Mouse (Mus musculus): ENCODE results near the gene Gm20388. TPM values are rescaled to one million over a fixed set of nuclear protein-coding genes. Genes with fewer than 3 reads are reported as not detected.

The Gm20388 gene
- polyA plus RNA-seq, 1 experiment: 49.7 TPM

DNA sequence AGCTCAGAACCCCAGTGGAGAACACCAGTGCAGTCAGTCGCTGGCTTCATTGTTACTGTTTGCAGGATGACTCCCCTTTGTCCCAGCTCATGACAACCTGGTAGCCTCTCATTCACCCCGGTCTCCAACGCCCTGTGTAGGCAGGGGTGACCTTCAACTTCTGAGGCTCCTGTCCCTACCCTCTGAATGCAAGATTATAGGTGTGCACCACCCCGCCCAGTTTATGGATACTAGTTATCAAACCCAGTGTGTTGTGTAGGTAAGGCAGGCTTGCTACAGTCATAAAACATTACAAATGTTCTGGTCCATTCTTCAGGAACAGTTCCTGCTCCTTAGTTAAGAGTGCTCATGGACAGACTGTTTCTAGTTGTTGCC is 3903.2 kb downstream of the Gm20388 start:
- Histone ChIP-seq H3K27me3 (replicated peaks; ENCODE audit: control insufficient read depth, insufficient read depth, low read length) (no peaks in the 10 kb centered on the region), H3K27ac (ENCODE audit: insufficient read depth, low read depth, low read length) (peak overlapping the region; percentile 24; the same call in 1 of the 2 replicates), H3K4me1 (ENCODE audit: control insufficient read depth, insufficient read depth, low read length) (peaks cover 13% of the 10 kb centered on the region; the same call in 1 of the 2 replicates), H3K36me3 (ENCODE audit: control insufficient read depth, insufficient read depth, low read length) (no peaks in the 10 kb centered on the region), H3K4me3 (ENCODE audit: insufficient read depth, low read depth, low read length) (no peak overlapping the region)
- DNase-seq: no peak
- TF ChIP-seq POLR2A (IDR thresholded peaks at IDR 0.05; ENCODE audit: low read depth, low read length) (no peak), CTCF (conservative IDR thresholded peaks at IDR 0.05; ENCODE audit: insufficient read depth, insufficient read length, low read depth, low read length) (no peak)
- WGBS: 76% methylated on average over 4 of the region's 4 CpGs

DNA sequence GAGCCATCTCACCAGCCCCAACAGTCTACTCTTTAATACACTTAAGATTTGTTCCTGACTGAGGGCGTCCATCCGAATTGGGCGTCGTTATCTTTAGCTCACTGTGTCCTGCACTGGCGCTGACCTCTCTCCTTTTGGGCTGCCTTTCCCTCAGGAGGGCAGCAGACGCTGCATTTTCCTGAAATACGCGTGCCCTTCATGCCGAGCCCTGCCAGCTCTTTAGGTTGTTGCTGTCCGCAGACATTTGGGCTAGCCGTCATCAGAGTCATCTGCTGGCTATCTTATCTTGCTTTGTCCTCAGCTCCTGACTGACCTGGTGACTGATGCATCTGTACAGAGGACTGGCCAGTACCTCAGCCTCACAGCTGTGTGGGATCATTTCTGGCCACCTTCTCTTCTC is 3904.7 kb downstream of the Gm20388 start:
- WGBS: 81% methylated on average over 11 of the region's 11 CpGs
- Histone ChIP-seq H3K4me1 (ENCODE audit: control insufficient read depth, insufficient read depth, low read length) (peaks cover 13% of the 10 kb centered on the region; the same call in 1 of the 2 replicates), H3K27me3 (replicated peaks; ENCODE audit: control insufficient read depth, insufficient read depth, low read length) (no peaks in the 10 kb centered on the region), H3K36me3 (ENCODE audit: control insufficient read depth, insufficient read depth, low read length) (no peaks in the 10 kb centered on the region), H3K27ac (ENCODE audit: insufficient read depth, low read depth, low read length) (no peak overlapping the region), H3K4me3 (ENCODE audit: insufficient read depth, low read depth, low read length) (no peak overlapping the region)
- DNase-seq: no peak
- TF ChIP-seq CTCF (conservative IDR thresholded peaks at IDR 0.05; ENCODE audit: insufficient read depth, insufficient read length, low read depth, low read length): no peak
- TF ChIP-seq POLR2A (IDR thresholded peaks at IDR 0.05; ENCODE audit: low read depth, low read length): no peak

DNA sequence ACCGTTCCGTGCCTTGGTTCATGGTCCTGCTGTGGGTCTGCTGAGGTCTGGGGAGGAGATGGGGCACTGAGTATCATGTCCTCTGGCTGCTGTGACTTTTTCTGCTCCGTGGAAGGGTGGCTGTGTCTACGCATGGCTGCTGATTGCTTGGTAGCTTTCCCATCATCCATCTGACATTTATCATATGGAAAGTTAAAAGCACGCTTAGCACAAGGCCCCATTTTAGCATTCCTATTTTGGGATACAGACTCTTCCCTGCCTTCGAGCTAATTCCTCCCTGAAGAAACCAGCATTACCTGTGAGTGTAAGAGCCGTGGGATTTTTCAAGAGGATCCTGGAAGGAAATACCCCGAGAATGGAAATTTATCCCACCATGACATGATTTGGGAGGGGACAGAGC is 3906.3 kb downstream of the Gm20388 start:
- H3K4me1 ChIP-seq (ENCODE audit: control insufficient read depth, insufficient read depth, low read length): peaks cover 19% of the 10 kb centered on the region
- no peak overlapping the region for H3K27ac ChIP-seq (ENCODE audit: insufficient read depth, low read depth, low read length)
- no peaks in the 10 kb centered on the region for H3K27me3 ChIP-seq (replicated peaks; ENCODE audit: control insufficient read depth, insufficient read depth, low read length)
- TF ChIP-seq CTCF (conservative IDR thresholded peaks at IDR 0.05; ENCODE audit: insufficient read depth, insufficient read length, low read depth, low read length) (no peak), POLR2A (IDR thresholded peaks at IDR 0.05; ENCODE audit: low read depth, low read length) (no peak)
- no peaks in the 10 kb centered on the region for H3K36me3 ChIP-seq (ENCODE audit: control insufficient read depth, insufficient read depth, low read length)
- no peak overlapping the region for H3K4me3 ChIP-seq (ENCODE audit: insufficient read depth, low read depth, low read length)
- WGBS: 76% methylated on average over 8 of the region's 8 CpGs
- DNase-seq: no peak

DNA sequence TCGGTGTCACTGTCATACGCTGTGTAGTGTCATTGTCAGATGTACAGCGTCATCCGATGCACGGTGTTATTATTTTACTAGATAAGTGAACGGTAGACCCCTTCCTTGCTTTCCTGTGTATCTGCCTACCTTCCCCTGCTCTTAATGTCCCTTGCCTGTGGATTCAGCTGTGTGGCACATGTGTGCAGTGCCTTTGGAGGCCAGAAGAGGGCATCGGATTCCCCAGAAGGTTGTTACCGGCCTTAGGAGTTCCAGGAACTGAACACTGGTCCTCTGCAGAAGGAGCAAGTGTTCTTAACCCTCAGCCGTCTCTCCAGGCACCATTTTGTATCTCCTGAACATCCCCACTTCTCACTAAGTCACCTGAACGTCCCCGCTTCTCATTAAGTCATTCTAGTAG is 3907.1 kb downstream of the Gm20388 start:
- Histone ChIP-seq H3K4me1 (ENCODE audit: control insufficient read depth, insufficient read depth, low read length) (peaks cover 22% of the 10 kb centered on the region), H3K36me3 (ENCODE audit: control insufficient read depth, insufficient read depth, low read length) (no peaks in the 10 kb centered on the region), H3K4me3 (ENCODE audit: insufficient read depth, low read depth, low read length) (no peak overlapping the region), H3K27ac (ENCODE audit: insufficient read depth, low read depth, low read length) (no peak overlapping the region), H3K27me3 (replicated peaks; ENCODE audit: control insufficient read depth, insufficient read depth, low read length) (no peaks in the 10 kb centered on the region)
- TF ChIP-seq CTCF (conservative IDR thresholded peaks at IDR 0.05; ENCODE audit: insufficient read depth, insufficient read length, low read depth, low read length) (peak; percentile 20; the same call in 1 of the 2 replicates), POLR2A (IDR thresholded peaks at IDR 0.05; ENCODE audit: low read depth, low read length) (no peak)
- 97% methylated on average over 11 of the region's 11 CpGs for WGBS
- no peak for DNase-seq

DNA sequence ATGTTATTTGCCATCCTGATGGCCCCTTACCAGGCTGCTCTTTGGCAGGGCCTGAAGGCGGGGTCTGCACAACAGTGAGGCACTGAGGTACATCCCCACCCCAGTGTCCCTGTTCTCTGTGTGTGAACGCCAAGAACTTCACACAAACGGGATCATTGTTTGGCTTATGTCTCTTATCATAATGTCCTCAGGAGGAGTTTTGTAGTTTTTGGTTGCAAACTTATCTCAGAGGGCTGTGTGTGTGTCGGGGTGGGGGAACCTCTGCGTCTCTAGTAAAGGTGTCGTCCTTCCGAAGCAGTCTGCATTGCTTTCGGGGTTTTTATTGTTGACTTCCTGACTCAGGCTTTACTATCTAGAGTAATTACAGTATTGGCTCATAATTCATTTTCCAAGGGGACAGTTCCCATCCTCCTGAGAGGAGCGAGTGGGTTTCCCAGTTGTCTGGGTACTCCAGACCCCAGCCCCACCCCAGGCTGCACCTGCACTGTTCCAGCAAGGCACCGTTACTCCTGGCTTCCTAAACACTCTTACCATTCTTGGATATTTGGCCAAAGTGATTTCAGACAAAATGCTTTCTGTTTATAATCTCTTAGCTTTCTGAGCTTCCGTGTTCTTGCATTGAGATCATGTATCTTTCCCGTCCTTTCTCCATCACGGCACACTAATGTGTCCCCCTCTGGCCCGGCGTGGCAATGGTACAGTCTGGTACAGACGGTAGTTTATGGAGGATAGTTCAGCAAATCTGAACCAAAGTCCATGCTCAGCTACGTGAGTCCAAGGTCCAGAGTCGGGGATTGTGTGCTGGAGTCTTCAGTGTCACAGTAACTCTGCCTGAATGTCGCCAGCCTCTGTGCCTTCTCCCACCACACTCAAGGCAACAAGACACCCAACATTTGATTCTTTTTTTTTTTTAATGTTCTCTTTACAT is 3909.3 kb downstream of the Gm20388 start:
- DNase-seq: peak; percentile 83
- no peak overlapping the region for H3K4me3 ChIP-seq (ENCODE audit: insufficient read depth, low read depth, low read length)
- H3K27me3 ChIP-seq (replicated peaks; ENCODE audit: control insufficient read depth, insufficient read depth, low read length): no peaks in the 10 kb centered on the region
- H3K27ac ChIP-seq (ENCODE audit: insufficient read depth, low read depth, low read length): peak overlapping the region; percentile 84
- WGBS: 72% methylated on average over 19 of the region's 19 CpGs
- no peaks in the 10 kb centered on the region for H3K36me3 ChIP-seq (ENCODE audit: control insufficient read depth, insufficient read depth, low read length)
- TF ChIP-seq CTCF (conservative IDR thresholded peaks at IDR 0.05; ENCODE audit: insufficient read depth, insufficient read length, low read depth, low read length) (no peak), POLR2A (IDR thresholded peaks at IDR 0.05; ENCODE audit: low read depth, low read length) (no peak)
- H3K4me1 ChIP-seq (ENCODE audit: control insufficient read depth, insufficient read depth, low read length): peaks cover 9% of the 10 kb centered on the region

DNA sequence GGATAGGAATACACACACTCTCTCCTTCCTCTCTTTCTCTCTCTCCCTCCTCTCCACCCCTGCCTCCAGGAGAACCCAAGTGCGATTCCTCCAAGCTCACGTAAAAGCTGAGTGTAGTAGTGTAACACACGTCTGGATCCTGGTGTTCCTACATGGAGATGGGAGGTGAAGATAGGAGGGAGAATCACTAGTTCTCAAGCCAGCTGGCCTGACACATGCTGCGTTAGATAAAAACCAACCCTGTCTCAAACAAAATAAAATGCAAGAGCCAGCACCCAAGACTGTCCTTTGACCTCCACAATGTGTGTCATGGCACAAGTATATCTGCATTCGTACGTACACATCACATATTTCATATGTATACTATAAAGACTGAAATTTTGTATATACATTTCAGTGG is 3910.1 kb downstream of the Gm20388 start:
- Histone ChIP-seq H3K4me1 (ENCODE audit: control insufficient read depth, insufficient read depth, low read length) (peaks cover 9% of the 10 kb centered on the region), H3K27me3 (replicated peaks; ENCODE audit: control insufficient read depth, insufficient read depth, low read length) (no peaks in the 10 kb centered on the region), H3K27ac (ENCODE audit: insufficient read depth, low read depth, low read length) (peak overlapping the region; percentile 84), H3K36me3 (ENCODE audit: control insufficient read depth, insufficient read depth, low read length) (no peaks in the 10 kb centered on the region), H3K4me3 (ENCODE audit: insufficient read depth, low read depth, low read length) (no peak overlapping the region)
- no peak for DNase-seq
- TF ChIP-seq CTCF (conservative IDR thresholded peaks at IDR 0.05; ENCODE audit: insufficient read depth, insufficient read length, low read depth, low read length) (no peak), POLR2A (IDR thresholded peaks at IDR 0.05; ENCODE audit: low read depth, low read length) (no peak)
- WGBS: 56% methylated on average over 6 of the region's 6 CpGs

DNA sequence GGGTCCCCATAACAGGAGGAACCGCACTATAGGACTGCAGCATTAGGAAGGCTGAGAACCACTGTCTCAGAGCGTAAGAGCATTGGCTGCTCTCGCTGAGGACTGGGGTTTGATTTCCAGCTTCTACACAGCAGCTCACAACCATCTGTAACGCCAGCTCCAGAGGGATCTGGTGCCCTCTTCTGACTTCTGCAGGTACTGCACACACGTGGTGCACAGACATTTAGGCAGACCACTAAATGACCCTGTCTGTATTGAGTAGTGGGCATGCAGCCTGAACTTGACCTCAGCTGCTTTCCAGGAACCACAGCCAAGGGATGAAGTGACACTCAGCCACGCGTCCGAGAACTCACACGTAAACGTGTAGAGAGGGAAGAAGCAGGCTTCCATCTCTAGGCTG is 3912.5 kb downstream of the Gm20388 start:
- Histone ChIP-seq H3K4me3 (ENCODE audit: insufficient read depth, low read depth, low read length) (no peak overlapping the region), H3K27me3 (replicated peaks; ENCODE audit: control insufficient read depth, insufficient read depth, low read length) (no peaks in the 10 kb centered on the region), H3K4me1 (ENCODE audit: control insufficient read depth, insufficient read depth, low read length) (peaks cover 9% of the 10 kb centered on the region), H3K27ac (ENCODE audit: insufficient read depth, low read depth, low read length) (no peak overlapping the region), H3K36me3 (ENCODE audit: control insufficient read depth, insufficient read depth, low read length) (no peaks in the 10 kb centered on the region)
- DNase-seq: no peak
- WGBS: 97% methylated on average over 10 of the region's 10 CpGs
- TF ChIP-seq POLR2A (IDR thresholded peaks at IDR 0.05; ENCODE audit: low read depth, low read length) (no peak), CTCF (conservative IDR thresholded peaks at IDR 0.05; ENCODE audit: insufficient read depth, insufficient read length, low read depth, low read length) (peak; percentile 37)

Measured in kidney, adult 2 months (tissue).